Comparison of ENCODE assay signal across 19 mouse cellular contexts in the genomic region with DNA sequence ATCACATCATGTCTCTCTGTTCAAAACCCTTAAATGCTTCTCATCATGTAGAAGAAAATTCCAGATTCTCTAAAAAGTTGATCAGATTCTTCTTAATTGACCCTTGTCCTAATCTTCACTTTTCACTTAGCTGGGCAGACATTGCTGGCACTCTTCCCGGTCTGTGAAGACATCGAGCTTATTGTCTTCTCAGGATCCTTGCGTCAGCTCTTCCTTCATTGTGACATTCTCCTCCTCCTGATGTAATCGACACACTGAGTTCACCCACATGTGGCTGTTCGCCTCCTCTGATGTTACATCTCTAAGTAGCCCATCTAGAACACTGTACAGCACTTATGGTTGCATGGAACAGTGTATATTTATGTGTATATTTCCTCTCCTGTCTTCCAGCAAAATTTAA.
"Had no signal": no experiment of that assay in that cellular context is flagged by ENCODE, and none has a peak within 500 bp of the region (broad histone marks: within the 10 kb centered on the region; RNA-seq: fewer than 3 reads in every experiment).

No protein-coding gene starts in this region.

- H3K4me1 ChIP-seq: limb, embryonic 10.5 days; limb, embryonic 13.5 days; liver, embryonic 12.5 days; liver, embryonic 15.5 days; midbrain, embryonic 15.5 days; neural tube, embryonic 12.5 days; neural tube, embryonic 15.5 days had no signal

- H3K9me3 ChIP-seq: limb, embryonic 10.5 days; limb, embryonic 13.5 days; liver, embryonic 12.5 days; liver, embryonic 15.5 days; midbrain, embryonic 12.5 days; midbrain, embryonic 15.5 days; neural tube, embryonic 12.5 days; neural tube, embryonic 15.5 days had no signal

- H3K4me2 ChIP-seq: limb, embryonic 13.5 days; liver, embryonic 12.5 days; liver, embryonic 15.5 days; midbrain, embryonic 12.5 days; midbrain, embryonic 15.5 days; neural tube, embryonic 12.5 days; neural tube, embryonic 15.5 days had no signal

- DNase-seq: kidney, adult 18-20 months; kidney, postnatal 25 days; layer of hippocampus, adult 9-11 months; liver; lung, adult 18-20 months; lung, postnatal 4 days; thymus, adult 2 months; thymus, postnatal 25 days had no signal

- H3K27ac ChIP-seq: kidney, postnatal 0 days; layer of hippocampus, adult 2 months; limb, embryonic 10.5 days; limb, embryonic 13.5 days; liver, embryonic 12.5 days; liver, embryonic 15.5 days; midbrain, embryonic 12.5 days; midbrain, embryonic 15.5 days; neural tube, embryonic 12.5 days; neural tube, embryonic 15.5 days; stomach, postnatal 0 days had no signal

- H3K9ac ChIP-seq: limb, embryonic 13.5 days; liver, embryonic 12.5 days; liver, embryonic 15.5 days; midbrain, embryonic 12.5 days; midbrain, embryonic 15.5 days; neural tube, embryonic 12.5 days; neural tube, embryonic 15.5 days had no signal

- H3K36me3 ChIP-seq: limb, embryonic 10.5 days; limb, embryonic 13.5 days; liver, embryonic 12.5 days; liver, embryonic 15.5 days; midbrain, embryonic 12.5 days; midbrain, embryonic 15.5 days; neural tube, embryonic 12.5 days; neural tube, embryonic 15.5 days had no signal

- H3K4me3 ChIP-seq: layer of hippocampus, adult 2 months; limb, embryonic 10.5 days; limb, embryonic 13.5 days; liver, embryonic 12.5 days; liver, embryonic 15.5 days; midbrain, embryonic 12.5 days; midbrain, embryonic 15.5 days; neural tube, embryonic 12.5 days; neural tube, embryonic 15.5 days had no signal

- ATAC-seq: liver, embryonic 12.5 days; midbrain, embryonic 15.5 days had no signal

- H3K27me3 ChIP-seq: limb, embryonic 13.5 days; liver, embryonic 12.5 days; liver, embryonic 15.5 days; midbrain, embryonic 12.5 days; midbrain, embryonic 15.5 days; neural tube, embryonic 12.5 days; neural tube, embryonic 15.5 days had no signal
